Mouse (Mus musculus): ENCODE measurements around the gene Tlr9.

The Tlr9 gene

DNA sequence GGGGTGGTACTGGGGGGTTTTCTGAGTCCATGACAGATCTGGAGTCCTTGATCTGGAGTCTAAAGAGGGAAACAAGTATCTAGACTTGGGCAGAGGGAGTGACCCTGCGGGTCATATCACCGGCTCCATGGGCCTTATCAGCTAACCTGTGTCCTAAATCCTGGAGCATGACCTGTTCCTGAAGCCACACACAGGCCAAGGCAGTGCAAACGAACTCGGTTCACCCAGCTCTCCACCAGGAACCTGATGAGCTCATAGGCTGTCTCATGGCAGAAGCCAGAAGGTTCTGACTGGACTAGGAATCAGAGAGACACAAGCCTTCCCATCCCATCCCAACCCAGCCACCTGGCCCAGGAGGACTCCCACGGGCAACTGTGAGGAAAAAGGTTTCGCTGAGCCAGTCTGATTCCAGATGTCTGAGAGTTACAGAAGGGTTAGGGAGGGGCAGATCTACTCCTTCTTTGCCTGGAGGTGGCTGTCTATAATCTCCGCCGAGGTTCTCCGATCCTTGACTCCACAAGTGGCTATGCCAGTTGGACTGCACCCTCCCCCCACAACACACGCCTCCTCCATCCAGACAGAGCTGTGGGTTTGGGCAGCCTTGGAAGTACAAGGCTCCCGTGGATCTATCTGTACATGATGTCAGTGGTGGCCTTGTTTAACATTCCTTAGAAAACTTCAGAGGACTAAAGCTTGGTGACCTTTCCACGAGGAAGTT, 43.1 kb downstream of the Tlr9 start:
- no peak for DNase-seq (ENCODE audit: extremely low read depth, insufficient read length, low spot score)

DNA sequence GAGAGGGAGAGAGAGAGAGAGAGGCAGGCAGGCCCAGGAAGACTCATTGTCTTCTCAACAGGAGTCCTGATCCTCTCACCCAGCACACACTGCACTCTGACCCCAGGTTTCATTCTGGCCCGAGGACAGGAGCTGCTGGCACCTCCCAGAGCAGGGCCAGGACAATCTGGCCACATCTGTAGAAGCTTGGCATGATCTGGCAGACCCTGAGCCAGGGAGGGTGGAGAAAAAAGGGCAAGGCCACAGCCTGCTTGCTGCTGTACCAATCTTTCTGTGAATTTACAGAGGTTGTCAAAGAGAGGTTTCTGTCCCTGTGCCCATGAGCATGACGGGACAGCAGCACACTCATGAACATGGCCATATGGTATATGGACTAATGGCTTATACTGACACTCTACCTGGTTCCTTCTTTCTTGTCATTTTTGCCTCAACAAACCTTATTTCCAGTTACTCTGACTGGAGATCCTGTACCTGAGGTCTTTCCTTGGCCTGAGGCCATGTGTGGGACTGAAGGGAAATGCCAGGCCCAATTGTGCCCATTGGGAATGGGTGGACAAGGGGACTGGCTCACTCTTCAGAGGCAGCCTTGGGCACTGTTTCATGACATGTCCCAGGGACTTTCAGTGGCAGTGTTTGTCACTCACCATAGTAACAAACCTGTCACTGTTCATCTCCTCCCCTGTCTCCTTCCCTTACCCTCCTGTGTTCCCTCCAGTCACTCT, 44.7 kb downstream of the Tlr9 start:
- DNase-seq (ENCODE audit: extremely low read depth, insufficient read length, low spot score), result no peak

DNA sequence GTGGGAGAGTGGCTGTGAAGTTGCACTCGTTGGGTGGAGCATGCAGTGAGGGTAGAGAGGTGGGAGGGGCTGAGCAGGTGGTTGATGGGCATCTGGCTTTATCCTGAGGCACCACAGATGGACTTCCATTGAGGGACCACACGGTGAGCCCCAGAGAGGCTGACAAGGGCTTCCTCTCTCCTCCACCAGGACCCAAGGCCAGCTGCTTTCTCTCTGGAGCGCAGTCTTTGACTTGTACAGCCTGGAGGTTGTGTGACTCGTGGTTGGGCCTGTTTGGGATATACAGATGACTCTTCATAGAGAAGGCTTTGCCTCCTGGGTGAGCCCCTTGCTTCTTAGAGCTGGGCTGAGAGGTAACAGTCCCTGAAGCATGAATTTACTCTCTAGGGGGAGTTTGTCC, 46.0 kb downstream of the Tlr9 start:
- DNase-seq (ENCODE audit: extremely low read depth, insufficient read length, low spot score), result no peak

DNA sequence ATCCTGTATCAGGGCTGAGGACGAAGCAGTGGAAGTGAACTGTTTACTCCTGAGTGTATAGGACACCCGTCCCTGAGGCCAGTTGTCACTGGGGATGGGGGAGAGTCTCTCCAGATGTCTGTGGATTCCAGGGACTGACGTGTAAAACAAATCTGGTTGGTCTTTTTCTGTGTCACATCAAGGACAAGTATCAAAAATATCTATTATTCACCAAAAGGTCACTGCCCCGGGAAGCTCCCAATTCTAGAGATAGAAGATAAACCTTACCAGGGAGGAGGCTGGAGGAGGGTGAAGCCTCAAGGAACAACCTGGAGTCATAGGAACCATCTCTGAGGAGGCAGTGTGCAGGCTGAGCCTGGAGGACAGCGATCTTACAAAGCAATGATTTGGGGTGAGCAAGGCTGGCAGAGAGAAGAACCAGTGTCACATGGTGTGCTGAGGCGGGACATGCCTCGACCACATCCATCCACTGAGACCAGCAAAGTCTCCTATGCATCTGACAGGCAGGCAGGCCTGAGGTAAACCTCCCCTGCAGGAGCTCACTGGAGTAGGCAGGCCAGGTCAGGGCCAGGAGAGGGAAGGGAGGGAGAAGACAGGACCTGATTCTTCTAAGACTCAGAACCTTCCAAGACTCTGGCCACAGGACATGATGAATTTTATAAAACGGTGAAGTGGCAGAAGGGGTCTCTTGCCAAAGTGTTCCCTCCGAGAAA, 46.8 kb downstream of the Tlr9 start:
- DNase-seq (ENCODE audit: extremely low read depth, insufficient read length, low spot score), result no peak

DNA sequence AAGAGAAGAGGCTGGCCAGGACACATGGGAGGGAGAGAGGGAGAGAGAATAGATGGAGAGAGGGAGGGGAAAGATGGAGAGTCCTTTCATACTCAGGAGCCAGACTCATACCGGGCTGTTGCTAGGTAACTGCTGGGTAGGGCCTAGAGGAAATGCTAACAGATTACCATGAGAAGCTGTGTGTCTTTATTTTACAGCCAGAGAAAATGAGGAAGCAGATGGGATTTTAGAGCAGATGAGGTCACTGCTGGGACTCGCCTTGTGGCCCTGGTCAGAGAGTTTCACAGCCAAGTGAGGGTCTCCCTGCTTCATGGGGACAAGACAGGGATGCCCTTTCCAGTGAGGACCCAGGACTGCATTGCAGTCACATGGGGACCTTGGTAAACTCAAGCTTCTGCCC, 47.5 kb downstream of the Tlr9 start:
- DNase-seq (ENCODE audit: extremely low read depth, insufficient read length, low spot score), result no peak

DNA sequence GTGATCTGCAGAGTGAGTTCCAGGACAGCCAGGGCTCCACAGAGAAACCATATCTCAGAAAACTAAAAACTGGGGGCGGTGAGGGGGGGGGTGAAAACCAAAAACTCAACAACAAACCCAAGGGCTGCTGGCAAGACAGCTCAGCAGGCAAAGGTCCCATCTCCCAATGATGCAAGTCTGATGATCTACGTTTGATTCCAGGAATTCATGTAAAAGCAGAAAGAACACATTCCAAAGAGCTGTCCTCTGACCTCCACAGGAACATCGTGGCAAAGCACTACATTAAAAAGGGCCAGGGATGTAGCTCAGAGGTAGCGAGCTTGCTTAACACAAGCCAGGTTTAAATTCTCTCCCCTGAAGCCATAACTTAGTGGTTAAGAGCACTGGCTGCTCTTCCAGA, 48.3 kb downstream of the Tlr9 start:
- DNase-seq (ENCODE audit: extremely low read depth, insufficient read length, low spot score), result no peak

DNA sequence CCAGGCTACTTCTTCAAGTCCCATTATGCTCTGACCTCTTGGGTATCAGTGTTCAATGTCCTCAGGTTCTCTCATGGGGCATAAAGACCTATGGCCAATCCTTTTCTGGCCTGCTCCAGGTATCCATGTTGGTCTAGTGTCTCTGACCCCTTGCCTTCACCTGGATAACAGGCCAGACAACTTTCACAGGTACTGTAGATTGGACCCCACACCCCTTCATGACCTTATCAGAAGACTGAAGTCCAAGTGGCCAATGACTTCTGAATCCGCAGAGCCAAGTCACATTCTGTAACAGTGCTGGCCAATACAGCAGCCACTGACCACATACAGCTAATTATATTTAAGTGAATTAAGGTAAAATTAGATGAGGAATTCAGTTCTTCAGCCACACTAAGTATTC, 49.9 kb downstream of the Tlr9 start:
- DNase-seq (ENCODE audit: extremely low read depth, insufficient read length, low spot score), result no peak

DNA sequence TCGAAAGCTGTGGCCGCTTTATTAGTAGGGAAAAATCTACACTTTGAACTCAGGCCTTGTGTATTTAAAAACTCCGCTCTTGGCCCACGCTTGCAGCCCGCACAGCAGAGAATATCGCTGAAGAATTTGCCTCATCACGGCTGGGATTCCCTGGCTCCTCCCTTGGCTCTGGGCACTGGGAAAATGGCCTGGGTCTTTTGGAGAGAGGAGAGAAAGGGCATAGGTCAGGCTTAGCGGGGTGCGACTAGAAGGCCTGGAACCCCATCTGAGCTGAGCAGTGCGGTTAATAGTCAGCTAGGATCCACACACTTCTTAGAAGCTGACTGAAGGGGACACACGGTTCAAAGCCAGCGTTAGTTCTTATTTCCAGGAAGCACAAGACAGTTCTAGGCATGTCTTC, 50.9 kb downstream of the Tlr9 start:
- no peak for DNase-seq (ENCODE audit: extremely low read depth, insufficient read length, low spot score)

DNA sequence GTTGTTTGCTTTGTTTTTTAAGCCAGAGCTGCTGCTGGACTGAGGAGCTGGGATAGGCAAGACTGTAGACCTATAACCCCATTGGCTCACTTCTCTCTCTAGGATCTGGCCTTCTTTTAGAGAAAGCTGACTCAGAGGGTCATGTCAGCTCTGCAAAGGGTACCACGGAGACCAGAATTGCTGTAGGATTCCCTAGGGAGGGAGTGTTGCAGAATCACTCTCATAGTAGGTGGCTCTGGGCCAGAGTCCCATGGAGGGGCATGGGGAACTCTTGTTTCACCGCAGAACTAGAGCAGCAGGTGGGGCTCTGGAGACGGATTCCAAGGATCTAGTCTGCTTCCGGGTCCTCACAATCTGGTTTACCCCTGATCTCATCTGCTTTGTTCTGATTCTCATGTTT, 51.4 kb downstream of the Tlr9 start:
- DNase-seq (ENCODE audit: extremely low read depth, insufficient read length, low spot score), result no peak

DNA sequence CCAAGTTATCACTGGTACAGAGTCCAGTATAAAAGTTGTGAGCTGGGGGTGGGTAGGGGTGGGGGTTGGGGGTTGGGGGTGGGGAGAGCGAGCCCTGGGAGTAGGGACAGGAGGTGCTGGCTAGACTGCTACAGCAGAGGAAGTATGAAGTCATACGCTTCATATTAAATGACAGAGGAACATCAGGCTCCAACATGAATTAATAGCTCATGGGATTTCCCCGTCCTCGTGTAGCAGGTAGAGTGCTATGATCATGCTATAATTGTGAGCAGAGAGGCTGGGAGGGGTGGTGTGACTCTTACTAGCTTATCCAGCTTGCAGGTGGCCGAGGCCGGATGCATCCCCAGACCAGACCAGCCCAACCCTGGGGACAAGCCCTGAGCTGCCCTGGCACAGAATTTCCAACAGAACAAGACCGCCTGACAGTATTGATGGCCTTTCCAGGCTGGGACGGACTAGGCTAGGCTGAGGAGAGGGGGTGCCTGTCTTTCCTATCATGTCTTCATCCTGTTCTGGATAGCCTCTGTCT, 52.3 kb downstream of the Tlr9 start:
- no peak for DNase-seq (ENCODE audit: extremely low read depth, insufficient read length, low spot score)

DNA sequence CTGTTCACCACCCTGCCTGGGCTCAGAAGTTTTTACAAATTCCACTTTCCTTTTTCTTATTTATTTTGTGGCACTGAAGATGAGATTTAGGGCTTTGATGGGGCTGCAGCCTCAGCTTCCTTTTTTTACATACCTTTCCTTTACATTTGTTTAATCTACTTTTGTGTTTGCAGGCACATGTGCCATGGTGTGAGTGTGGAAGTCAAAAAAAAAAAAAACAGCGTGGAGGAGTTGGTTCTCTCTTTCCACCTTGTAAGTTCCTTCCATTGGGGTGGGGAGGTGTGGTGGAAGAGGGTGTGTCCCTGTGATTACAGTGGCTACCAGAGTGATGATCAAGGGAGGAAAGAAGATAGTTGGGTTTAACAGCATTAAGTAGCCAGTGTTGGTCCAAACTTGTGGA, 53.4 kb downstream of the Tlr9 start:
- DNase-seq (ENCODE audit: extremely low read depth, insufficient read length, low spot score), result no peak
